Mouse (Mus musculus) right cerebral cortex, adult 18-20 months (tissue): ENCODE data around the gene Chn1.
A peak's percentile ranks its signal among the peaks of the same experiment; 100 is the strongest.

ENCODE experiments used
- DNase-seq: peaks from one replicate; pipeline ENCODE4 v3.0.0; 2022; ENCODE audit warnings: mixed read lengths

The Chn1 gene

DNA sequence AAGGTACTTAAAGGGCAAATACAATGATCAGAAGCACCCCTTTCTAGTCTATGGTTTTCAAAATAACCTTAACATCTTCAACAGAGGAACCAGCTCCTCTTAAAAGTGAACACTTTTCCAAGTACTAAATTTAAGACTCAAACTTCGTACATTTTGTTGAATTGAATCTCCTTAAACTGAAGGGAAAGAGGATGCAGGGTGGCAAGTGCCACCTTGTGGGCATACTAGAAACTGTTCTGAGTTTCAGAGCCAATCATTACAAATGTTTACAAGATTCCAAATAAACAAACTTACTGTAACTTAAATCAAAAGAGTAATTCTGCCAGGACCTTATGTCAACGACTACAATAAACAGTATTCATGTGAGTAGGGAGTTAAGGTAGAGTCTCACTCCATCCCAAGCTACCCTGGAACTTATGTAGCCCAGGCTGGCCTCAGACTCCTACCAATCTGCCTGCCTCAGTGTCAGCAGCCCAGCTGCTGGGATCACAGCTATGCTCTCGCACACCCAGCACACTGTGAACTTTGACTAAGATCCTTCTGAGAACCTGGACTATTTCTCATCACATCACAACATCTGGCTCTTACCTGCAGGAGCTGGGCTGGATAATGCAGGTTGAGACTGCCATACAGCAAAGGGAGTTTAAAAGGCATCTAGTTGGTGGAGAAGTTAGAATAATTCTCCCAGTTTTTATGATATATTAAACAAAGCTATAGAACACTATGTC lies 29.3 kb downstream of the Chn1 start:
- peak; percentile 34 for DNase-seq

DNA sequence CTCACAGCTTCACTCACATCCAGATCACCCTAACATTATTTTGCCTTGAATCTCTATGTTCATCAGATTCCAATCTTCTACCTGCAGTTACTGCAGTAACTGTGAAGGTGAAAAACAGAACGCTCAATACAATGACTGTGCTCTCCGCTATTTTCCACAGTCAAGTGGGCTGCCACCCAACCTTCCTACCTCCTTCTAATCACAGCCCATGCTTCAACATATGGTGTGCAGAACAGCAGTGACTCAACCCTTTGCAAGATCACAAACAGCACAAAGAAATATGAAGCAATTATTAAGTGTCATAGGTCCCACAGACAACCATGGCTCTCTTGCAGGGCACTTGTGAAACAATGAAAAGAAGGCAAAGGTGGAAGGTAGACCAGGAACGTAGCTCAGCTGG lies 33.9 kb downstream of the Chn1 start:
- peak; percentile 41 for DNase-seq

DNA sequence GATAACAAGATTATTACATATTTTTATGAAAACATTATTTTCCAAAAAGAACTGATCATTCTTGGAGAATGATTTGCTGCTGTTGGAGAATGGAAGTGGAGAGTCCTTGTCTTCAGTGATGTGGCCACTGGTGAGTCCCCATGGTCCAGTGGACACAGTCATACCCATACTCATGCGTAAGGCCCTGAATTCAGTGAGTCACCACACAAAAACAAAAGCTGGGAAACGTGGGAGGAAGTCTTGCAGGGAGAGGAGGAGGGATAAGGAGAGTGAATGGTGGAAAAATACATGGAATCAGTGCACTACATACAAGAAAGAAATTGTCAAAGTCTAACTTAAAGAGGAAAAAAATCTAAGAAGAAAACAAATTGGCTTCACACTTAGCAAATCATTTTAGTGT lies 47.3 kb downstream of the Chn1 start:
- peak; percentile 37 for DNase-seq

DNA sequence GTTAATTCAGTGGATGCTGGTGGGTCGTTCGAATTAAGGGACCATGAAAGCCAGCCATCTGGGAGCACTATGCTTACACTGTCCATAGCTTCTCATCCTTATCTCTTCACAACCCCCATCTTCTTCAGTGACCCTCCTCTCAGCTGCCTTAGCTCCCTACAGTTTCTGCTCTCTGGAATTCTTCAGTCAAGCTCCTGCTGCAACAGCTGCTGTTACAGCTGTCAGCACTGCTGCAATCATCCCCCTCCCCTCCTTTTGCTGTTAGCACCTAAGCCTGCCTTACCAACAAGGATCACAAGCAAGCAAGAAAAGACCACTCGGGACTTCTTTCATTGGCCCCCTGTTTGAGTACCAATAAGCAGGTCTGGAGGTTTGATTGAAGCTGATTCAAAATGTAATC lies 50.2 kb downstream of the Chn1 start:
- no peak for DNase-seq

DNA sequence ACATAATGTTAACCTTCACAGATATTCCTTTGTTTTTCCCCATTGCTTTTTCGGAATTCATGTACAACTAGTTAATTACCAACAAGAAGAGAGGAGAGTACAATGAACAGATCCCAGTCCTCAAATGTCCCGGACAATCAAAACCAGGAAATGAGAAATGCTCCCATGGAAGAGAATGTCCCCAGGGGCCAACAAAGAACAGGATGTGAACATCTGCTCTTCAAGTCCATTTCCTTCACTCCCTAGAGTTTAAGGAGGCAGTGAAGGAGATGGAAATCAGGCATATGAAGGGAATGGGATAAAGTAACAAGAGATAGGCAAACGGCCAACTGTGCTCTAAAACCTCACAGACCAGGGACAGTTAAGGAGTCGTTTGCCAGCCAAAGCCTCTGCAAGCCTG lies 53.3 kb downstream of the Chn1 start:
- DNase-seq, result no peak

DNA sequence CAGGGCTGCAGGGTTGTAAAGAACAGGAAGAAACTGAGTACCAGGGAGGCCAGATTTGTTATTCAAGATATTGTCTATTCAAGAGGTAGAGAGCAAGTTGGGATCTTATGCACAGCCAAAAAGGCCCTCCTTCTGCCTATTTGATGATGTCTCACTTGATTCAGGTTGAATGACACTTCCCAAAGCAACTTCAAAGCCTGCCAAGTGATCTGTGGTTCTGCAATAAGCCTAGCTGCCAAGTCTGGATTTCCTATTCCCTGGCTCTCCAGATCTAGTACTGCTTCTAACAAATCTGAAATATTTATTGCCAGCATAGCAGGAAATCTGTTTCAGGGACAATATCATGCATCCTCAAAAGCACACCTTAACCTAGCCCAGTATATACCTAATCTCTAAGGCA lies 62.7 kb downstream of the Chn1 start:
- DNase-seq, result no peak

DNA sequence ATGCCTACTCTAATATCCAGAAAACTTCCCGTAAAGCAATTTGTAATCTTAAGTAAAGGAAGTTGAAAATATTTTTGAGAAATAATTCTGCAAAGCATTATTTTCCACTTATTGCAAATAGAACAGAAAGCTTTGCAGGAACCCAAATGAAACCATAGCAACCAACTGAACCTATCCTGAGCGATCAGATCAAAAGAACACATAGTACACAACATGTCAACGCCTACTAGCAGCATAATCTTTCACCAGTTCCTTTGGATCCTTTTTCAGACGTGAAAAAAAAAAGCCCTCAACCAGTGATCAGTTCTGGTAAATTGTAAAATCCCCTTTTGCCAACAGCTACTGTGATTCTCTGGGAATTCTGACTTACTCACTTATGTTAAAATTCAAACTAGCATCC lies 82.1 kb downstream of the Chn1 start:
- DNase-seq, result peak; percentile 40

DNA sequence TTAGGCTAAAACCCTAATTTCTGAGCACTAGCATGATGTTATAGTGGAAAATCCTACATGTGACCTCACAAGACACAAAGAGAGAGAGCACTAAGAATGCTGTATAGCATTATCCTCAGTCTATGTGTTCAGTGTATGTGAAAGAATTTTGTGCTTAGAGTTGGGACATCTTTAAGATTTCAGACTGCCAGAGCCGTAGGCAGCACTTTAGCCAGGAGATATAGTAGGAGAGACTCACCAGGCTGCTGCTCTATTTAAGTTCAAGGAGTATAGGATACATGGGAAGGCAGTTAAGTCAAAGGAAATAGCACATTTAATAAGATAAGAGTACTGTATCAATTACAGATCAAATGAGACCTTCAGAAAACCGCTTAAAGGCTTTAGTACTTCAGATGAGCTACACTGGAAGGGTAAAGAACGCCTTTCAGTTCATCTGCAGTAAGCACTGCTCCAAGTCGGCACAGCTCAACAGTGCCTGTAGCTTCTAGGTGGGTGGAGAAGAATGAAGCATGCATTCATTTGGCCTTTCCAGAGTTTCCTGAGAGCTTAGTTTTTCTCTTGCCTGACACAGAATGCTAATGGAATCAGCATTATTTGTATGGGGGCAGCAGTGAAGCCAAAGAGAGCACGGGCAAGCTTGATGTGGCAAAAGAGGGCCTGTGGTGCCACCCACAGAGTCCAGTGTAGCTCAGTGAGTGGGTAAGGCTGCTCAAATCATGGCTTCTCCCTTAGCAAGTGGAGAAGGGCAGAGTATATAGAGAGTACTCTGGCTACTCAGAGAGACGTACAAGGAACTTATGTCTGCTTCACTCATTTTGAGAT lies 84.2 kb downstream of the Chn1 start:
- peak; percentile 21 for DNase-seq

DNA sequence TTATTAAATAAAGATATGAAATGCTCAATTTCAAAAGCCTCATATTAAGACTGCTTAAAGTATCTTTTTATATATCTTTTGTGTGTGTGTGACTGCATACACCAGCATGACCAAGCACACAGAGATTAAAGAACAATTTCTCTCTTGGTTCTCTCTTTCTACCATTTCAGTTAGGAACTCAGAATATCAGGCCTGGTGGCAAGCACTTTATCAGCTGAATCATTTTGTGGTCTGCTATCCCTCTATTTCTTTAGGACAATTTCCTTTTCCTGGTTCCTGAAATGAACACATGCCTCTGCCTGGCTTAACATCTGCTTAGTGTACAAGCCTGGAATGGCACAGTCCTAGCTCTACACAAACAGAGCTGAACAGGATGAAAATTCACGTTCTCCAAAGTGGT lies 92.6 kb downstream of the Chn1 start:
- no peak for DNase-seq

DNA sequence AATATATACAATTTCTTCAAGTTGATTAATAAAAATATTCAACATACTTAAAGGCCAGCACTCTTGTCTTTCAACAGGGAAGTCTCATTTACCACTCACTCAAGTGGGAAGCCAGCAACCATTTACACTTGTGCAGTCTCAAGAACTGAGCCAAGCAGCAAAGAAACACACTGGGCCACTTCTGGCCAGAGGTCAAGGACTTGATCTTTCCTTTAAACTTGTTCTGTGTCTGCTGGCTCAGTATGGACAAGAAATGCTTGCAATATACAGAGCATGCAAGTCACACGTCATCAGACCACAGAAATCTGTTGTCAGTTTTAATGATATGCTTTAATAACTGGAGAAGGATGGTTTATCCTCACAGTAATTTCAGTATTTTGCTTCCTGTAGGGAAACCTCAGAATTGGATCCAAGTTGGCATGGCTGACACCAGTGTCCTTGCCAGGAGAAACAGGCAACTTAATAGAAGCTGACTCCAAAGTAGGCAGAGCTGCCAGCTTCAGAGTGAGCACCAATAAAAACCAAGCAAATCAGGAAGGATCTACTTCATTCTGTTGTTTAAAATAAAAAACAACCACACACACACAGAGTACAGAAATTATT lies 94.6 kb downstream of the Chn1 start:
- DNase-seq, result no peak

DNA sequence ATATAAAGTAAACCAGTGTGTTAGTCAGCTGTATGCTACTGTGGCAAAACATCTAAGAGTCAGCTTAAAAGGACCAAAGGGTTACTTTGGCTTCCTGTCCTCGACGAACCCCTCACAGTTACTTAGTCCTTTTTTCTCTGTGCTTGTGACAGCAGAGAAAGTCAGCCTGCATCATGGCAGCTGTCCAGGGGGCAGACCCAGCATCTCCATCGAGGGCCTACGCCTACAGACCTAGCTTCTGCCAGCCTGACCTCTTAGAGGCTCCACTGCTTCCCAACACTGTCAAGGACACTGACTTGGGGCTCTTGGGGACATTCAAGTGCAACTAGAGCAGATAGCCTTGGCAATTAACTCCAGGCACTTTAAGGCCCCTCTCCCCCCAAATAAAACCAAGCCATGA lies 106.5 kb downstream of the Chn1 start:
- DNase-seq, result no peak

DNA sequence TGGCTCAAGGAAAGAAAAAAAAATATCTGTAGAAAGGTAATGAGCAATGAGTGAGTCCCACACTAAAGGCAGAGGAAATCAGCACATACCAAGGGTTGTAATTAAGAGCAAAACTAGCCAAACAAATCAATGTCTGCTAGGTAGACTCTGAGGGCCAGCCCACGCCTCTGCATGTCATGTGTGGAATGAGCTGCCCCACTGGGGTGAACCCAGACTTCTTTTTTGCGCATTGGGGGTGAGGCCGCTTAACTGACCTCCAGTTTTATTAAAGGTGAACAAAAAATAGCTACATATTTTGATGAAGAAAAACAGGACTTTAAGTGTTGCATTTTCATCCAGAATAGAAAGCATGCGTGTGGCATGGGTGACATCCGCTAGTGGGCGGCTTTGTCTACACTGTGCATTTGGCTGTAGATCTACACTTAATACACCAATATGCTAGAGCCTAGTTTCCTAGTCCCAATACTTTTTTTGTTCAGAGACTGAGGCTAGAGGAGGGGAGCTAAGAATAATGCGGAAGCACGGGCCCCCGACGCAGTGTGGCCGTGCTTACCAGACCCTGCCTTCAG lies 114.5 kb downstream of the Chn1 start:
- DNase-seq, result no peak

DNA sequence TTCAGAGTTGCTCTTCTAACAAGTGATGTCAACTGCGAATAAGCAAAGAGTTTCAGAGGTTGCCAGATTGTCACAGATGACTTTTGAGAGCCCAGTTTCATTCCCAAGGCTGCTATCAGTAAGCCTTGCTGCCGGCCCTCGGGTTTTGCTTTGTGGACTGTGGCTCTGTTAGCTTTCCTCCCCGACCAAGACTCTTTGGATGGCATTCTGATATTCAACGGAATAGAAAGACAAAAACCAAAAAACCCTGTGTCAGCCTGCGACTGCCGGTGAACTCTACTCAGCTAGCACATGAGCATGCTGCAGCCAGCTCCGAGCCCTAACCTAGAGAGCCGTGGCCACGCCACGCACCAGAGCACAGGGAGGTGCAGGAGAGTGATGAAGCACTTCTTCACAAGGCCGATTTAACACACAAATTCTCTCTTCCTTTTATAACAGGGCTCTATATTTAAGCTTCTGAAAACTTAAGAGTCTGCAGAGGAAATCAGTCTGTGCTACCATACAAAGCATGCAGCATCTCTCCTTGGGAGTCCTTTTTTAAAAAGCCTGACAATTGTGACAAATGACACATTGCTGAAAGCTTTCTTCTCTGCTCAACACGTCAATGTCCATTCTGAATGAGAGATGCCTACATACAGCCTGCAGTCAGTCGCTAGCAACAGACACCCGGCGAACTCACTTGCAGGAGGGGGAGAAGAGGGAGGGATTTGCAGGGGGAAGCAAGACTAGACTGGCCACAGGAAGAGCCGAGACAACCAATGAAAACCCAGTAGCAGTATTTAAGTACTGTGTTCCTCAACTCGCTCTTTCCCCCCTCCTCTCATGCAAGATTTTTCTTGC lies 115.2 kb downstream of the Chn1 start:
- peak; percentile 90 for DNase-seq

DNA sequence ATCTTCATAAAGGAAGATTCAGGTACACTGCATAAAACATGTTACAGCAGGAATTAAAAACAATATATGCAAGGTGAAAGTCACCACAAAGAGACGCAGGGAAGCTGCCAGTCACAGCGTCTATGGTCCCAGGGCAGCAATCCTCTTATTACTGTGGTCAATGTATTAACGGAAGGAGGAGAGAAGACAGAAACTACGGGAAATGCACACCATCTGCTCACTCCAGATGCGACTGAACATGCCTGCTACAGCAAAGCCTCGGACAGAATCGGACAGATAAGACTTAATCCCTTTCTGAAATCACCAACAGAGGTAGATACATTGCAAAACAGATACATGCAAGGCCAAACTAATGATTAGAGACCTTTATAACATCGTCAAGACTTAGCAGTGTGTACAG lies 116.1 kb downstream of the Chn1 start:
- no peak for DNase-seq

DNA sequence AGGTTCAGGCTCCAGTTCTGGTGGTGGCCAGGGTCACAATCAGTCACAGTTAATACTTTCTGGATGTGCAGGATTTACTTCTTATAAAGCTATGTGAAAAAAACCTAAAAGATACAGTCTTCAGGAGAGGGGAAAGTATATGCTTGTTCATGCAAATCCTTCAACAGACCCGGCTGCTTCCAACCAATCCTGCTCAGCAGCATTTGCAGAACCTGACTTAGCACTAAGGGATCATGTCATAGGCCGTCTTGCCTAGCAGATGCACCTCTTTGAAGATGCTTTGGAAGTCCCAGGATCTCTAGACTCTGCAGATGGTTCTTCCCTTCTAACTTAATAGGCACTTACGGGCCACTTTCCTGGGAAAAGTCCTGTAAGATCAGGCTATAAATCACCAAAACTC lies 117.2 kb downstream of the Chn1 start:
- peak; percentile 55 for DNase-seq

DNA sequence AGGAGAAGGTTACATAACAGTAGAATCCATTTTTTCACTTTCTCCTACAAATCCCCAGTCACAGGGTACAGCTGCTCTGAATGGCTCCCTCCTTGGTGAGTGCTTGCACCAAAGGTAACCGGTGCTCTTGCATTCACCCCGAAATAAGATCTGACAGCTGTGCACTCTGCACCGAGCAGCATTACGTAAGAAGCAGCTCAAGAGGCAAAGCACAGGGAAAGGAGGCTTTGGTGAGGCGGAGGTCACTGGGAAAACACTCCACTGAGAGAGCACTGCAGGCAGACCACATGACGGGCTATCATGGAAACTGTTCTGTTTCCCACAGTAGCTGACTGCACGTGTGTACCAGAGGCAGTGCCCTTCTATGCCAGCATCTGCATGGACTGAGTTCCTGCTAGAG lies 118.0 kb downstream of the Chn1 start:
- DNase-seq, result peak; percentile 84

DNA sequence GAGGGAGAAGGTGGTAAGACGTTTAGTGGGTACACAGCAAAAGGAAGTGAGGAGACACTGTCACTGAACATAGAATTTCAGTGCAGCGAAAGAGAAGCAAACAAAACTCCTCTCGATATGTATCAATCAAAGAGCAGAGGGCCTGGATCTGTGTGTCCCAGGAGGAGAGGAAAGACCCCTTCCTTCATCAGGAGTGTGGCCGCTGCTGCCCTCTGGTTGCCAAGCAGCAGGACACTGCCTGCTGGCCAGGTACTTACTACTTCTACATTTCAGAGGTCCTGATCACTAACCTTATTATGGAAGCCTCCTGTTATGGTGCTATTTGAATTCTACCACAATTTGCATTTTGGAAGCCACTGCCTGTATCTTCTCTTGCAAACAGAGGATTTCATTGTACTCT lies 119.5 kb downstream of the Chn1 start:
- DNase-seq, result no peak

DNA sequence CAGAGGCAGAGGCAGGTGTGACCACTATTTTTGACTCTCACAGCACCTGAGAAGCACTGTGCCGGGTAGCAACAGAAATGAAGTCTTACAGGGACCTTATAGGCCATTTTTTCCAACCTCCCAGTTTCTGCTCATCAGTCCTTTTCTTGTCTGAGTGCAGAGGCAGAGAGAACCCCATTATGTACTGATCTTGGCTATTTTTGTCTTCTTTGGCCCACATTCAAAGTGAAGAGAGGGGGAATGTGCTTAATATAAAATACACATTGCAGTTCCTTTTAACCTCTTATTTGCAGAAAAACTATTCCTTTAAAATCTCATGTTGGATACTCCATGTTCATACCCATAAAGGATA lies 120.3 kb downstream of the Chn1 start:
- no peak for DNase-seq

DNA sequence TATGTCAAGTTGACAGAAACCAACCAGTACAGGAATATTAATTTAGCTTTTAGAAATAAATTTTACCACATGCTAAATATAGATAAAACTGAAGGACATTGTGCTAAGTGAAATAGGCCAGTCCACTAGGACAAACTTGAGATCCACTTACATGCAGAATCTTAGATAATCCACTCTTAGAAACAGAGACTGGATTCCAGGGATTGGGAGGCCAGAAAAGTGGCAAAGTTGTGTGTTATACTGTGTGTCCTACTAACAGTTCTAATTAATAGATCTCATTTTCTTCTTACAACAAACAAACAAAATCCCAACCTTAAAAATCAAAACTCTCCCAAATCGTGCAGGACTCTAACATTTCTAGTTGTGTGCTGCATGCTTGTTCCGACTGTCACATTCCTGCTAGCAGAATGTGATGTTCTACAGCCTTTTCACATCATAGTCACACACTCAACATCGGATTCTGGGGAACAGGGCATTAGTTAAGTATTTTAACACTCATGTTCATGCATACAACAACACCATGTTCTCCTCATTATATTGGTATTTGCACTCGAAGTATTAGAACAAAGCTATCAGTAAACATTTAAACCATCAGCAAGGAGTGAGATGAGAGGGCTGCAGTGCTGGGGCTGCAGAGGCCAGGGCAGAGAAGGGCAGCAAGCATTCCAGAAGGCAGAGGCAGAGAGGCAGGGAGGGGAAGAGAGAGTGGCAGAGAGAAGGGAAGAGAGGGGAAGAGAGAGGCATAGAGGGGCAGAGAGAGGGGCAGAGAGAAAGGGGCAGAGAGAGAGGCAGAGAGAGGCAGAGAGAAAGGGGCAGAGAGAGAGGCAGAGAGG lies 120.9 kb downstream of the Chn1 start:
- no peak for DNase-seq

DNA sequence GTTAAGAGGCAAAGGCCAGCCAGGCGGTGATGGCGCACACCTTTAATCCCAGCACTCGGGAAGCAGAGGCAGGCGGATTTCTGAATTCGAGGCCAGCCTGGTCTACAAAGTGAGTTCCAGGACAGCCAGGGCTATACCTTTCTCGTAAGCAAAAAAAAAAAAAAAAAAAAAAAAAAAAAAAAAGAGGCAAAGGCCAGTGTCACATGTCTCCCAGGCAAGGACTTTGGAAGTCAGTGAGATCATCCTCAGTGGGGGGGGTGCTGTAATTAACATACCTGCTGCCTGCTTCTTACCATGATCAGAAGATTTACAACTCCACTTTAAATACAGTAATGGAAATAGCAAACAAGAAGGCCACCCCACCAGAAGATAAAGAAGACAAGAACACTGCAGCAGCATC lies 137.5 kb downstream of the Chn1 start:
- no peak for DNase-seq

DNA sequence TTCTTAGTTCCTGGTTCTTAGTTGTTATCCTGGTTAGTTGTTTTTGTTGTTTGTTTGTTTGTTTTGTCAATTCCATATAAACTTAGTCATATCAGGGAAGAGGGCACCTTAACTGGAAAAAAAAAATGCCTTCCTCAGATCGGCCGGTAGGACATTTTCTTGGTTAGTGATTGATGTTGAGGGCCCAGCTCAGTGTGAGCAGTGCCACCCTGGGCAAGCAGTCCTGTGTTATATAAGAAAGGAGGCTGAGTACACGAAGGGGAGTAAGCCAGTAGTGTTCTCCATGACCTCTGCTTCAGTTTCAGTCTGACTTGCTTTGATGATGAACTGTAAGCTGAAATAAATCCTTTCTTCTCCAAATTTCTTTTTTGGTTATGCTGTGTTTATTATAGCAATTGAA lies 138.8 kb downstream of the Chn1 start:
- DNase-seq, result no peak

DNA sequence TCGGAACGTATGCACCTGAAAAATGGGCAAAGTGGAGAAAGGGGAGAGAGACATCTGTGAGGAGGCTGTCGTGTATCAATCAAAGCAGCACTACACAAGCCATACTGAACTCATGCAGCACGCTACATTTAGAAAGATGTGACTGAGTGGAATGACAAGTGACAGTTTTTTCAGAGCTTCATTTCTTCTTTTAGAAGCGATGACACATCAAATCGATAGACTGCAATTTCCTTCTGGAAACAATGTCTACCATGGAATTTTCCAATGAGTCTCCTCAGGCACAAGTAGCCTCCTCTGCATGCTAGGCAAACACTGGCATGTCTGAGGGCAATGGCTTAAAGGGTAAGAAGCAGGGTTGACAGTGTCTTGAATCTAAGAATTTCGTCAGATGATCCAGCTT lies 143.3 kb downstream of the Chn1 start:
- no peak for DNase-seq
